Mouse (Mus musculus) heart, embryonic 11.5 days (tissue): ENCODE data around the gene Coasy. TPM values are rescaled to one million over a fixed set of nuclear protein-coding genes. Genes with fewer than 3 reads are reported as not detected.

Experiments
- ATAC-seq: fragments of 200-750 bp; cut with Nextera tagmentation; replicated peaks from 2 replicates; pipeline ENCODE4 v1.8.0; 2017; ENCODE audit warnings: moderate library complexity; ENCODE audit not compliant: insufficient number of reproducible peaks, low FRiP score, low TSS enrichment
- H3K27ac ChIP-seq: fragments of 300-500 bp; sonication (generic); 2 replicates; pipeline ENCODE4 v1.5.1; 2014; ENCODE audit warnings: mild to moderate bottlenecking, low read depth, low read length
- H3K27me3 ChIP-seq: fragments of 300-500 bp; sonication (generic); 2 replicates; pipeline ENCODE4 v1.6.1; 2014; ENCODE audit warnings: mild to moderate bottlenecking, low read length, mixed read lengths; ENCODE audit not compliant: control insufficient read depth, insufficient read depth
- H3K36me3 ChIP-seq: fragments of 300-500 bp; sonication (generic); 2 replicates; pipeline ENCODE4 v1.6.1; 2014; ENCODE audit warnings: mild to moderate bottlenecking, low read length, moderate library complexity, mixed read lengths; ENCODE audit not compliant: control insufficient read depth, insufficient read depth
- H3K4me1 ChIP-seq: fragments of 300-500 bp; sonication (generic); 2 replicates; pipeline ENCODE4 v1.6.1; 2014; ENCODE audit warnings: low read length; ENCODE audit not compliant: control insufficient read depth, insufficient read depth
- H3K4me2 ChIP-seq: fragments of 300-500 bp; sonication (generic); 2 replicates; pipeline ENCODE4 v1.6.1; 2014; ENCODE audit warnings: mild to moderate bottlenecking, moderate library complexity
- H3K4me3 ChIP-seq: fragments of 300-500 bp; sonication (generic); 2 replicates; pipeline ENCODE4 v1.5.1; 2014; ENCODE audit warnings: low read depth, low read length
- H3K9ac ChIP-seq: fragments of 300-500 bp; sonication (generic); 2 replicates; pipeline ENCODE4 v1.6.1; 2014; ENCODE audit warnings: mild to moderate bottlenecking, low read depth, low read length, moderate library complexity
- H3K9me3 ChIP-seq: fragments of 300-500 bp; sonication (generic); replicated peaks from 2 replicates; pipeline ENCODE4 v1.6.1; 2016; ENCODE audit warnings: low read length; ENCODE audit not compliant: control insufficient read depth
- WGBS: fragments of 180-500 bp; shearing (Covaris S2); extraction: QIAGEN DNeasy Blood & Tissue Kit; methylation state at CpG from one replicate; pipeline ENCODE4 v1.1.7; 2014; ENCODE audit not compliant: insufficient replicate concordance; 5-methylcytosine and 5-hydroxymethylcytosine counted together
- polyA plus RNA-seq: library from polyadenylated mRNA; unstranded; fragments of >200 nt; fragmentation: Nextera tagmentation; extraction: Ambion mirVana; gene quantifications from 2 replicates; pipeline ENCODE4 v1.2.1, GENCODE M21; 2014

The Coasy gene
- polyA plus RNA-seq, 1 experiment from 2014 or later, result 29.6 TPM

DNA sequence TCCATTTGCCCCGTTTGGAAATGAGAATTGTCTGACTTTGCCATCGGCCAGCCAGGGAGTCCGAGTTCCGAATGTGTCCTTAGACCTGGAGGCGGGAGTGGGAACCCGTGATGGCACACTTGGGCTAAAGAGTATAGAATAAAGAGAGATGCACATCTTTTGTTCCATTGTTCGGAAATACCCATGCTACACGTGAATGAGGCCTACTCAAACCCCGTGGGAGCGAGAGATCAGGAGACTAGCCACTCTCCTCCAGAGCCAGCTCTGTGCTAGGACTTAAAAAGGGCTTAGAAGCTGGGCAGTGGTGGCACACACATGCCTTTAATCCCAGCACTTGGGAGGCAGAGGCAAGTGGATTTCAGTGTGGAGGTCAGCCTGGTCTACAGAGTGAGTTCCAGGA lies 22.9 kb upstream of the Coasy start:
- ATAC-seq, result no peak
- peak overlapping the region; percentile 99 for H3K27ac ChIP-seq
- no peaks in the 10 kb centered on the region for H3K9me3 ChIP-seq
- peaks cover 6% of the 10 kb centered on the region; the same call in 1 of the 2 replicates for H3K36me3 ChIP-seq
- WGBS, result 86% methylated on average over 10 of the region's 10 CpGs
- H3K27me3 ChIP-seq, result no peaks in the 10 kb centered on the region
- H3K4me1 ChIP-seq, result peaks cover 86% of the 10 kb centered on the region
- H3K4me3 ChIP-seq, result no peak overlapping the region
- H3K4me2 ChIP-seq, result no peak overlapping the region
- no peak overlapping the region; the same call in 1 of the 2 replicates for H3K9ac ChIP-seq

DNA sequence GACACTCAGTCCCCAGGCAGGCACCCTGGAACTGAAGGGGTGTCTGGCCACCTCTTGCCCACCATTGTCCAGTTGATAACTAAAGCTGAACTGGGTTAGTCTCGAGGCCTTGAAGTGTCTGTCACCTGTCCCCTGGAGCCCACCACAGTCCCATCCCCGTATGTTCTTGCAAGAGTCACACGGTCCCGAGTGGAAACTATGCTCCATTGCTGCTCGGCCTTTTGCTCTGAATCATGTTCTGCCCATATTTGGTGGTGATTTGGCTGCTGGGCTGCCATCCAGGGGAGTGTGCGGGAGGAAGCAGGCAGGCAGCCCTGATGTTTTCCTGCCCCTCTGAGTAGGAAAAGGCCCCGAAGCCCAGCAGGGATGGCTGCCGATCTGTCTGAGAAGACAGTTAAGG lies 22.2 kb upstream of the Coasy start:
- peaks cover 4% of the 10 kb centered on the region; the same call in 1 of the 2 replicates for H3K36me3 ChIP-seq
- peak overlapping the region; percentile 50 for H3K9ac ChIP-seq
- no peak overlapping the region for H3K4me3 ChIP-seq
- 27% methylated on average over 8 of the region's 8 CpGs for WGBS
- 0 out of 2 replicates have a peak overlapping the region, but pooled peaks have one; percentile 2 for H3K4me2 ChIP-seq
- no peaks in the 10 kb centered on the region for H3K27me3 ChIP-seq
- no peak for ATAC-seq
- H3K9me3 ChIP-seq, result no peaks in the 10 kb centered on the region
- H3K4me1 ChIP-seq, result peaks cover 88% of the 10 kb centered on the region
- peak overlapping the region; percentile 99 for H3K27ac ChIP-seq

DNA sequence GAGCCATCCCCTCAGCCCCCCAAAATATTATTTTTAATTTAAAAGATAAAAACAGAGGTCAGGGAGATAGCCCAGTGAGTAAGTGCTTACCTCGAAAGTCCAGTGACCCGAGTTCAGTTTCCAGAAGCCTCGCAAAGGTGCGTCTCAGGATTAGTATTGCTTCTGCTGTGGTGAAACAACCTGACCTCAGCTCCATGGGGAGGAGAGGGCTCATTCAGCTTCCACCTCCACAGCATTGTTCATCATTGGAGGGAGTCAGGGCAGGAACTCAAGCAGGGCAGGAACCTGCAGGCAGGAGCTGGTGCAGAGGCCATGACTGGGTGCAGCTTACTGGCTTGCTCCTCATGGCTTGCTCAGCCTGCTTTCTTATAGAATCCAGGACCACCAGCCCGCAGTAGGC lies 21.3 kb upstream of the Coasy start:
- H3K9me3 ChIP-seq, result no peaks in the 10 kb centered on the region
- H3K27me3 ChIP-seq, result no peaks in the 10 kb centered on the region
- WGBS, result 76% methylated on average over 5 of the region's 5 CpGs
- 0 out of 2 replicates have a peak, but pooled peaks cover 3% of the 10 kb centered on the region for H3K36me3 ChIP-seq
- peak overlapping the region; percentile 99 for H3K27ac ChIP-seq
- no peak overlapping the region for H3K4me3 ChIP-seq
- H3K9ac ChIP-seq, result no peak overlapping the region
- no peak for ATAC-seq
- no peak overlapping the region for H3K4me2 ChIP-seq
- peaks cover 88% of the 10 kb centered on the region for H3K4me1 ChIP-seq

DNA sequence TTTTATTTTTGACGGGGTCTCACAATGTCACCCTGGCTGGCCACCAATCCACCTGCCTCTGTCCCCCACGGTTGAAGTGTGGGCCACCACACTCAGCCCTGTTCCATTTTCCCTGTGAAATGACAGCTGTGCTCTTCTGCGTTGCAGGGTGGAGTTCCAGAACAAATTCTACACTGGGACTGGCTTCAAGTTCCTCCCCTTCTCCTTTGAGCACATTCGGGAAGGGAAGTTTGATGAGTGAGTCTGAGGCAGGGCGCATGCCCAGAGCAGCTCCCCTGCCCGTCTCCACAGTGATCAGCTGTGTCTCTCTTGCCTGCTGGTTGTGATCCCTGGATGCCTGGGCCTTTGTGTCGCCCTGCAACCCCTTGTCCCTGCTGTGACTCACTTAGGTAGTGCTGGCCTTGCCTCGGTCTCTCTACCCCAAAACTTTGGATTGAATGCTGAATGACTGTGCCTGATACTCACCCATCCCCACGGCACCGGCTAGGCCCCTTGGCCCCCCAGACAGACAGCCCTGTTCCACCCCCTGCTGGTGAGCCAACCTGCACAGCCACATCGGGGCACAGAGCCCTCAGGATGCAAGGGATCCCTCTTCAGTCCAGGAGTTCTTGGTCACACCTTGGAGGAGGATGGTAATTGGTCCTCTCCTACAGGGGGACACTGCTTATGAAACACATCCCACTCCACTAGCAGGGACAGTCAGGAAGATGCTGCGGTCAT lies 20.0 kb upstream of the Coasy start:
- no peak overlapping the region for H3K4me2 ChIP-seq
- ATAC-seq, result no peak
- H3K36me3 ChIP-seq, result 0 out of 2 replicates have a peak, but pooled peaks cover 3% of the 10 kb centered on the region
- H3K9me3 ChIP-seq, result no peaks in the 10 kb centered on the region
- H3K27me3 ChIP-seq, result no peaks in the 10 kb centered on the region
- no peak overlapping the region; the same call in none of the 2 replicates for H3K9ac ChIP-seq
- peaks cover 82% of the 10 kb centered on the region for H3K4me1 ChIP-seq
- H3K4me3 ChIP-seq, result no peak overlapping the region
- 70% methylated on average over 12 of the region's 12 CpGs for WGBS
- peak overlapping the region; percentile 99 for H3K27ac ChIP-seq

DNA sequence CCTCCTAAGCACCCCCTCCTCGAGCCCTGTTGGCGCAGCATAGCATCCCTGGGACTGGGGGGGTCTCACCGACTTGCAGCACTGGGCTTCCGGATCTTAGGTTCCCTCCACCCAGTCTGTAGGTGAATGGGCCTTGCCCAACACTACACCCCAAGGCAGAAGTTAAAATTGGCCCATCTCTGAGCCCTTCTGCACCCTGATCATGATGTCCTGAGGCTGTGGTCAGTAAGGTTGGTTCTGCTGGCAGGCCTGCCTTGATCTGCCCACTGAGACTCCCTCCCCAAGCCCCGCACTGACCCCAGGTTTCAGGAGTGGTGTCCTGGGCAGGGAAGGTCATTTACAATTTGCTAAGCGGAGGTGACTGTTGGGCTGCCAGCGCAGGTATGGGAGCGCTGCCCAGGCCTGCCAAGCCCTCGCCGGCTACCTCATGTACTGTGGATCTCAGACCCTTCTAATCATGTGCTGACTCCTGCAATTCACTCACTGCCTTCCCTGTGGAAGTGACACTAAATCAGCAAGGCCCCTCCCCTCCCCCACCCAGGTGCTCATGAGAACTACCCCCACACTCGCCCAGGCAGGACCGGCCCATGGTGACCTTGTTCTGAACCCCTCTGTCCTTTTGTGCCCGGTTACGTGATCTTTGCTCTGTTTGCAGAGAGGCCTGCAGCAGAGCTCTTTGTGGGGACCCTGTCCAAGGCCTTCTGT lies 19.2 kb upstream of the Coasy start:
- ATAC-seq, result peak; percentile 11; the same call in 1 of the 2 replicates
- Histone ChIP-seq H3K27me3 (no peaks in the 10 kb centered on the region), H3K9me3 (no peaks in the 10 kb centered on the region), H3K27ac (peak overlapping the region; percentile 99), H3K9ac (peak overlapping the region; percentile 64), H3K36me3 (0 out of 2 replicates have a peak, but pooled peaks cover 3% of the 10 kb centered on the region), H3K4me2 (peak overlapping the region; percentile 46), H3K4me1 (peaks cover 74% of the 10 kb centered on the region), H3K4me3 (no peak overlapping the region)
- WGBS, result 47% methylated on average over 14 of the region's 14 CpGs

DNA sequence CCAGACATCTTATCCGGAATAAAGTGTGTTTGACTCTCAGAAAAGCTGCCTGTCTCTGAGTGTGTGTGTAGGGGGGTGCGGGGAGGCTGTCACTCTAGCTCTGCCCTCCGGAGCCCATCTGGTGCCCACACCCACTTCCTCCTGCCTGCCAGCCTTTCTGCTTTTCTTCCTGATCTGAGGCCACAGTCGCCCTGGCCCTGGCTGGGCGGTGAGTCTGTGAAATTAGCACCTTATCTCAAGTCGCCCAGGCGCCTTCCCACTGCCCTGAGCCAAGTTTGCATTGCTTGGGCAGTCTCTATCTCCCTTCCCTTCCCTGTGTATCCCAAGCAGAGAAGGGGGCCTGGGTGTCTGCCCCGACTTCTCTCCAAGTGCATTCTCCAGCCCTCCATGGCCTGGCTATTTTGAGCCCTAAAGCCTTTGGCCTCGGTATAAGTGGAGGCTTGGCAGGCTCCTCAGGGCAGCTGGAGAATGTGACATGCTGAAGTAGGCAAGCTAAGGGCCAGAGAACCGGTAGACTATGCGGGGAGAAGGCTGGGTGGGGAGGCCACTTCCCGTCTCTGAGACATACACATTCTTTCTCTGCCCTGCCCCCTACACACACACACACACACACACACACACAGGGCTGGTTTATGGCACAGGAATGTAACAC lies 18.6 kb upstream of the Coasy start:
- H3K4me1 ChIP-seq, result peaks cover 67% of the 10 kb centered on the region
- WGBS, result 2% methylated on average over 12 of the region's 12 CpGs
- H3K27ac ChIP-seq, result peak overlapping the region; percentile 99
- peak overlapping the region; percentile 46 for H3K4me2 ChIP-seq
- H3K9ac ChIP-seq, result peak overlapping the region; percentile 64
- H3K36me3 ChIP-seq, result 0 out of 2 replicates have a peak, but pooled peaks cover 3% of the 10 kb centered on the region
- no peaks in the 10 kb centered on the region for H3K27me3 ChIP-seq
- peak; percentile 78 for ATAC-seq
- no peaks in the 10 kb centered on the region for H3K9me3 ChIP-seq
- H3K4me3 ChIP-seq, result no peak overlapping the region

DNA sequence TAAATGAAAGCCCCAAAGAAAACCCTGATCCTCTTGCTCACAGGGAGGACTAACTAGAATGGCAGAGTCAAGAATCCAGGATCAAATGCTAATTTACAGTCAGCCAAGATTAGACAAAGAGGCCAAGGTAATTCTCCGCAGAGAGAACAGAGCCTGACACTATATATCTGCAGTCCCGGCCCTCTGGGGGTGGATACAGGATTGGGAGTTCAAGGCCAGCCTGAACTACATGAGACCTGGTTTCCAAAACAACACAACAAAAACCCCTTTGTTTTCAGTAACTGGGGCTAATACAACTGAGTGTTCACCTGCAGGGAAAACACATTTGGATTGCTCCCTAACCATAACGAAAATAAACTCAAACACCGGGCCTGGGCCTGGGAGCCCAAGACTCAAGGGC lies 17.9 kb upstream of the Coasy start:
- Histone ChIP-seq H3K4me2 (peak overlapping the region; percentile 46), H3K9ac (peak overlapping the region; percentile 64; the same call in 1 of the 2 replicates), H3K27ac (peak overlapping the region; percentile 99), H3K36me3 (no peaks in the 10 kb centered on the region), H3K4me3 (no peak overlapping the region), H3K9me3 (no peaks in the 10 kb centered on the region), H3K27me3 (no peaks in the 10 kb centered on the region), H3K4me1 (peaks cover 63% of the 10 kb centered on the region)
- no peak for ATAC-seq
- 65% methylated on average over 4 of the region's 4 CpGs for WGBS

DNA sequence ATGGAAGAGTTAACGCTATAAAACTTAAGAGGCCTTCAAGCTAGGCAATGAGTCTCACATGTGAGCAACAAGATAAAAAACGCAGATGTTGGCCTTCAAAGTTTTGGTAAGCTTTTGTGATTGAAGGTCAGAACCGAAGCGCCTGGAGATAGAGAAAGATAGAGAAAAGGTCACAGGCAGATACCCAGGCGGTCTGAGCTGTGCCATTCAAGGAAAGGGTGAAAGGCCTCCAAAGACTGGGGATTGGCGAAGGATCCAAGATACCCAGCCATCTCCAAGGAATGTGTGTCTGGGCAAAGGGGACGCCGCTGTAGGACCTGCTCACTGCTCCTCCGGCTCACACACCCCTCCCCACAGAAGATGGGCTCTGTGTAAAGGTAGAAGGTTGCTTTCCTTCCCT lies 17.4 kb upstream of the Coasy start:
- H3K9ac ChIP-seq, result no peak overlapping the region
- 77% methylated on average over 9 of the region's 9 CpGs for whole genome bisulfite sequencing
- ATAC-seq, result no peak
- H3K36me3 ChIP-seq, result no peaks in the 10 kb centered on the region
- H3K27ac ChIP-seq, result peak overlapping the region; percentile 99
- no peak overlapping the region for H3K4me3 ChIP-seq
- H3K4me1 ChIP-seq, result peaks cover 58% of the 10 kb centered on the region
- no peaks in the 10 kb centered on the region for H3K9me3 ChIP-seq
- no peaks in the 10 kb centered on the region for H3K27me3 ChIP-seq
- H3K4me2 ChIP-seq, result no peak overlapping the region
